Comparison of ENCODE assay signal across 8 mouse cellular contexts in the genomic region with DNA sequence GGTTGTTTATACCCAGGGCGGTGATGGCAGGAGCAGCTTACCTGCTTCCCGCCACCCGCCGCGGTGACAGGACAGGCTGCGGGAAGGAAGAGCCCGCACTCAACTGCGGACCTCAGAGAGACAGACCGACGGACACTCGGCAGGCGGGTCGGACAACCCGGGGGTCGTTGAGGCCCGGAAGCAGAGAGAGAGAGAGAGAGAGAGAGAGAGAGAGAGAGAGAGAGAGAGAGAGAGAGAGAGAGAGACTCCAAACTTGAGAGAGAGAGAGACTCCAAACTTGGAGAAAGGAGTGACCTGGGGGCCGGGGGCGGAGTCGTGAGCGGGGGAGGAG. TPM values are rescaled to one million over a fixed set of nuclear protein-coding genes. Genes with fewer than 3 reads are reported as not detected.
DNase-seq lines count a peak whose midpoint lies in the region; ATAC-seq and TF ChIP-seq lines count a peak whose summit lies in the region.

A gene (plus strand): TSS at position 259 of the 331 bp plus-strand sequence.

- WGBS in heart, embryonic 14.5 days, result under 1% methylated on average over 19 of the region's 20 CpGs
- WGBS in hindbrain, embryonic 10.5 days, result 1% methylated on average over 20 of the region's 20 CpGs
- WGBS in midbrain, embryonic 11.5 days, result under 1% methylated on average over 20 of the region's 20 CpGs

- no peaks in the 10 kb centered on the region for H3K9me3 ChIP-seq in heart, embryonic 14.5 days (ENCODE audit: control insufficient read depth, low read length)
- H3K9me3 ChIP-seq in G1E (replicated peaks), result no peaks in the 10 kb centered on the region
- no peaks in the 10 kb centered on the region for H3K9me3 ChIP-seq in hindbrain, embryonic 10.5 days
- H3K9me3 ChIP-seq in midbrain, embryonic 11.5 days (ENCODE audit: control insufficient read depth, low read length), result no peaks in the 10 kb centered on the region

- H3K4me3 ChIP-seq in heart, embryonic 14.5 days (ENCODE audit: control insufficient read depth in 1 of 2, insufficient read depth in 1 of 2, low read depth in 1 of 2, low read length in 2 of 2), result peak within 1 kb of the TSS; percentile 82 to 95
- H3K4me3 ChIP-seq in G1E (ENCODE audit: low read depth, low read length), result peak within 1 kb of the TSS; percentile 96
- H3K4me3 ChIP-seq in hindbrain, embryonic 10.5 days, result peak within 1 kb of the TSS; percentile 72
- H3K4me3 ChIP-seq in midbrain, embryonic 11.5 days (ENCODE audit: low read depth, low read length), result peak within 1 kb of the TSS; percentile 38

- H3K36me3 ChIP-seq in heart, embryonic 14.5 days (ENCODE audit: control insufficient read depth, insufficient read depth, low read length), result peaks cover 37% of the 10 kb centered on the region
- H3K36me3 ChIP-seq in G1E (replicated peaks), result peaks cover 61% of the 10 kb centered on the region
- H3K36me3 ChIP-seq in hindbrain, embryonic 10.5 days, result peaks cover 25% of the 10 kb centered on the region
- H3K36me3 ChIP-seq in midbrain, embryonic 11.5 days (ENCODE audit: control insufficient read depth, insufficient read depth, low read length), result no peaks in the 10 kb centered on the region

- TF ChIP-seq CTCF in G1E (IDR thresholded peaks at IDR 0.05; ENCODE audit: low read depth, low read length), result no peak

- H3K4me1 ChIP-seq in heart, embryonic 14.5 days (ENCODE audit: control insufficient read depth in 2 of 2, insufficient read depth in 2 of 2, low read length in 2 of 2), result peaks cover 37 to 57% of the 10 kb centered on the region in 2 experiments
- peaks cover 86% of the 10 kb centered on the region for H3K4me1 ChIP-seq in G1E (ENCODE audit: insufficient read depth, low read depth, low read length)
- peaks cover 72% of the 10 kb centered on the region for H3K4me1 ChIP-seq in hindbrain, embryonic 10.5 days (replicated peaks)
- peaks cover 17% of the 10 kb centered on the region for H3K4me1 ChIP-seq in midbrain, embryonic 11.5 days (ENCODE audit: control insufficient read depth, insufficient read depth, low read length)

- peak within 1 kb of the TSS; percentile 87 for H3K9ac ChIP-seq in heart, embryonic 14.5 days (ENCODE audit: low read length)
- H3K9ac ChIP-seq in midbrain, embryonic 11.5 days (ENCODE audit: low read length), result peak within 1 kb of the TSS; percentile 50

- no peaks in the 10 kb centered on the region for H3K27me3 ChIP-seq in heart, embryonic 14.5 days (ENCODE audit: control insufficient read depth, insufficient read depth, low read length)
- H3K27me3 ChIP-seq in G1E (ENCODE audit: insufficient read depth, low read length), result no peaks in the 10 kb centered on the region
- peaks cover 19% of the 10 kb centered on the region for H3K27me3 ChIP-seq in hindbrain, embryonic 10.5 days (ENCODE audit: insufficient read depth, poor library complexity, severe bottlenecking)
- peaks cover 9% of the 10 kb centered on the region for H3K27me3 ChIP-seq in midbrain, embryonic 11.5 days (ENCODE audit: control insufficient read depth, insufficient read depth, low read length)

- ATAC-seq in heart, embryonic 14.5 days (ENCODE audit: insufficient number of reproducible peaks, insufficient read depth, low FRiP score, low read depth), result 0 out of 2 replicates have a peak, but pooled peaks have one; percentile 28
- ATAC-seq in G1E (ENCODE audit: extremely low read depth, insufficient number of reproducible peaks, low FRiP score, poor library complexity, severe bottlenecking), result no peak
- ATAC-seq in midbrain, embryonic 11.5 days (ENCODE audit: low FRiP score), result no peak

- H3K27ac ChIP-seq in heart, embryonic 14.5 days (replicated peaks in 1 of 2; ENCODE audit: control insufficient read depth in 1 of 2, insufficient read depth in 1 of 2, low read depth in 2 of 2, low read length in 2 of 2), result peak within 1 kb of the TSS; percentile 70 to 80
- H3K27ac ChIP-seq in hindbrain, embryonic 10.5 days, result peak within 1 kb of the TSS; percentile 86
- no peak within 1 kb of the TSS for H3K27ac ChIP-seq in midbrain, embryonic 11.5 days (ENCODE audit: low read depth, low read length)

- no peak for DNase-seq in heart, adult 11 months
- DNase-seq in G1E (ENCODE audit: low spot score), result no peak
- no peak for DNase-seq in hindbrain, embryonic 10.5 days (ENCODE audit: low spot score)
- DNase-seq in midbrain, embryonic 11.5 days (ENCODE audit: low spot score, missing footprints), result peak; percentile 88
- DNase-seq in adrenal gland, adult 2 months, result no peak
- DNase-seq in embryo, embryonic 10 days (ENCODE audit: low spot score), result no peak
- DNase-seq in adrenal gland, postnatal 25 days, result no peak

- H3K4me2 ChIP-seq in heart, embryonic 14.5 days (ENCODE audit: low read length), result peak within 1 kb of the TSS; percentile 92
- H3K4me2 ChIP-seq in midbrain, embryonic 11.5 days, result peak within 1 kb of the TSS; percentile 76

RNA-seq across cellular contexts. Expression of the gene that starts here (rescaled TPM):
- 0.16 TPM in 1 of 2 replicates, not detected in the other for polyA plus RNA-seq in heart, embryonic 14.5 days (2014; fragmentation: Nextera tagmentation; extraction: Ambion mirVana)
- total RNA-seq in G1E (2014; fragmentation: Nextera tagmentation) (not detected in 2 replicates), G1E (2017) (1.3 and 1.4 TPM in 2 replicates)
- 6.3 and 8.2 TPM in 2 replicates for polyA plus RNA-seq in G1E (2012)
- polyA plus RNA-seq in hindbrain, embryonic 10.5 days (2016; fragmentation: Nextera tagmentation; extraction: Ambion mirVana), result 0.29 and 0.38 TPM in 2 replicates
- 0.11 TPM in 1 of 2 replicates, not detected in the other for polyA plus RNA-seq in midbrain, embryonic 11.5 days (2014; fragmentation: Nextera tagmentation; extraction: Ambion mirVana)
- total RNA-seq in adrenal gland, adult 2 months (2021), result not detected
- polyA plus RNA-seq in adrenal gland, adult 2 months (2012; rRNA removed), result not detected in 2 replicates
- total RNA-seq in adrenal gland, postnatal 25 days (2021), result not detected in 2 replicates

Comparison
In these comparisons a context has a peak if more than half of its experiments do, and no peak if none do; other contexts are left out.
1. Peak in ATAC-seq, H3K4me3 ChIP-seq, H3K27ac ChIP-seq, H3K9ac ChIP-seq and H3K4me2 ChIP-seq in heart, embryonic 14.5 days; RNA of the gene not detected or under 1 TPM.
2. Peak in DNase-seq, H3K4me3 ChIP-seq, H3K9ac ChIP-seq and H3K4me2 ChIP-seq in midbrain, embryonic 11.5 days; RNA of the gene not detected or under 1 TPM.
3. H3K4me3 ChIP-seq: peak in every context shown above with its lines; median percentile 96 in G1E; 88 in heart, embryonic 14.5 days; 72 in hindbrain, embryonic 10.5 days; 38 in midbrain, embryonic 11.5 days.